Mouse (Mus musculus) liver, postnatal 0 days (tissue): ENCODE results near the gene Acadsb.

Experiments used
- CTCF ChIP-seq: sonication (generic); IDR thresholded peaks from 2 replicates; pipeline ENCODE4 v1.5.1; 2016; ENCODE audit warnings: antibody characterized with exemption, low read depth
- EP300 ChIP-seq: IDR thresholded peaks from 2 replicates; pipeline ENCODE4 v1.6.1; 2016; ENCODE audit warnings: antibody characterized with exemption, low read depth, mild to moderate bottlenecking

DNA sequence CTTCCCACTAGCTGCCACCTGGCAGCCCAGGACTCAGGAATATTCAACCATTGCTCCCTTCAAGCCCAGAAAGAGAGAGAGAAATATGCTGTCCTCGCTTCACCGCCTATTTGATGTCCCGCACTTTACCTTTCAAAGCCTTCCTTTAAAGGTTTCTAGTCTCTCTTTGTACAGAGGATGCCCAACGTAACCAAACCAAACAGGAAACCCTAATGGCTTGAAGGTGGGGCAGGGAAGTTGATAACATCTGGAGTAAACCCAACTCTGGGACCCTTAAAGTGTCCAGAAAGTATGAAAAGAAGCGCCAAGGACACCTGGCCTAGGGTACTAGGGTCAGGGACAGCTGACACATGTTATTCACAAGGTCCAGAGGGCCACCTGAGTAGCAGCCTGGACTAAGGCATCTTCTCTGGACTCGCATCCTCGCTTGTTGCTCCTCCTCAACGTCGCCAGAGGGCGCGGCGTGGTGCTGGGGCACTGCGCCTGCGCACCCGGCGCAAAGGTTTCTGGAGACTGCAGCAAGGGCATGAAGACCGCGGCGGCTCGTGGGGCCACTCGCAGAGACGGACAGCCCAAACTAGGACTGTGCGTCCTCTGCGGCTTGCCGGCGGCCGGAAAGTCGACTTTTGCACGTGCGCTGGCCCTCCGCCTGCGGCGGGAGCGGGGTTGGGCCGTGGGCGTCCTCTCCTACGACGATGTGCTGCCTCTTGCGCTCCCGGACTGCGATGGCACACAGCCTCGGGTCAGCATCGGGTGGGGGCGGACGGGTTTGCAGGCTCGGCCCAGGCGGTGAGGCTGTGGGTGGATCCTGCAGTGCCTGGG lies 39.5 kb upstream of the Acadsb start, which contains the start of gene Pstk:
- peak; percentile 96 for TF ChIP-seq CTCF
- no peak for TF ChIP-seq EP300
